Mouse (Mus musculus): ENCODE results near the gene Nrbf2. TPM values are rescaled to one million over a fixed set of nuclear protein-coding genes. Genes with fewer than 3 reads are reported as not detected.

The Nrbf2 gene
- polyA plus RNA-seq (2014; fragmentation: Illumina TruSeq; extraction: RNeasy Lipid Tissue Mini Kit (QIAGEN cat#74804); ENCODE audit: low read depth, low replicate concordance) = 28.1 TPM

GRCm38 (mm10) chr10:67285176-67285814 lies at the start of gene Nrbf2:
Gene Nrbf2 (minus strand): TSS chr10:67285305.

Other genes with a start within 250 kb of the Nrbf2 start
- 22.9 TPM for gene Jmjd1c, start 189.2 kb downstream of the Nrbf2 start, polyA plus RNA-seq (2014; fragmentation: Illumina TruSeq; extraction: RNeasy Lipid Tissue Mini Kit (QIAGEN cat#74804); ENCODE audit: low read depth, low replicate concordance)
- gene Reep3, start 188.4 kb downstream of the Nrbf2 start, polyA plus RNA-seq (2014; fragmentation: Illumina TruSeq; extraction: RNeasy Lipid Tissue Mini Kit (QIAGEN cat#74804); ENCODE audit: low read depth, low replicate concordance) = 36.7 TPM